Mouse (Mus musculus) lung, postnatal 0 days (tissue): ENCODE measurements around the gene Arhgef10l. TPM values are rescaled to one million over a fixed set of nuclear protein-coding genes. Genes with fewer than 3 reads are reported as not detected.

Experiments used
- ATAC-seq: fragments of 200-750 bp; cut with Nextera tagmentation; 2 replicates; pipeline ENCODE4 v1.8.0; 2017; ENCODE audit warnings: moderate library complexity
- DNase-seq: peaks from one replicate; pipeline ENCODE4 v3.0.0-alpha.2; 2016; ENCODE audit warnings: low spot score
- H3K27ac ChIP-seq: fragments of 300-500 bp; sonication (generic); 2 replicates; pipeline ENCODE4 v1.5.1; 2014; ENCODE audit warnings: antibody characterized with exemption, mild to moderate bottlenecking, low read length, mixed read lengths
- H3K27me3 ChIP-seq: fragments of 300-500 bp; sonication (generic); replicated peaks from 2 replicates; pipeline ENCODE4 v1.6.1; 2014; ENCODE audit warnings: low read length, mixed read lengths; ENCODE audit not compliant: insufficient read depth
- H3K36me3 ChIP-seq: fragments of 300-500 bp; sonication (generic); 2 replicates; pipeline ENCODE4 v1.6.1; 2014; ENCODE audit warnings: low read length, mixed read lengths; ENCODE audit not compliant: insufficient read depth
- H3K4me1 ChIP-seq: fragments of 300-500 bp; sonication (generic); 2 replicates; pipeline ENCODE4 v1.6.1; 2014; ENCODE audit warnings: antibody characterized with exemption, low read depth, low read length, mixed read lengths; ENCODE audit not compliant: insufficient read depth
- H3K4me2 ChIP-seq: fragments of 300-500 bp; sonication (generic); replicated peaks from 2 replicates; pipeline ENCODE4 v1.6.1; 2014; ENCODE audit warnings: low read depth, mild to moderate bottlenecking, low read length, moderate library complexity, mixed read lengths
- H3K4me3 ChIP-seq: fragments of 300-500 bp; sonication (generic); 2 replicates; pipeline ENCODE4 v1.5.1; 2014; ENCODE audit warnings: low read depth, low read length
- H3K9ac ChIP-seq: fragments of 300-500 bp; sonication (generic); replicated peaks from 2 replicates; pipeline ENCODE4 v1.6.1; 2014; ENCODE audit warnings: low read depth, mild to moderate bottlenecking
- H3K9me3 ChIP-seq: fragments of 300-500 bp; sonication (generic); 2 replicates; pipeline ENCODE4 v1.6.1; 2016; ENCODE audit warnings: low read length, mixed read lengths
- CTCF ChIP-seq: IDR thresholded peaks from 2 replicates; pipeline ENCODE4 v1.5.1; 2016; ENCODE audit warnings: antibody characterized with exemption, mild to moderate bottlenecking
- EP300 ChIP-seq: IDR thresholded peaks from 2 replicates; pipeline ENCODE4 v1.6.1; 2016; ENCODE audit warnings: antibody characterized with exemption, mild to moderate bottlenecking, control low read depth
- WGBS: fragments of 180-500 bp; shearing (Covaris S2); extraction: QIAGEN DNeasy Blood & Tissue Kit; methylation state at CpG from one replicate; pipeline ENCODE4 v1.1.7; 2014; 5-methylcytosine and 5-hydroxymethylcytosine counted together
- polyA plus RNA-seq: library from polyadenylated mRNA; unstranded; fragments of >200 nt; fragmentation: Nextera tagmentation; extraction: Ambion mirVana; gene quantifications from 2 replicates; pipeline ENCODE4 v1.2.1, GENCODE M21; 2015

Gene Arhgef10l
- polyA plus RNA-seq, 1 experiment from 2014 or later: 9.3 TPM

- Histone ChIP-seq H3K36me3 (no peaks in the 10 kb centered on the region), H3K4me1 (peaks cover 9% of the 10 kb centered on the region), H3K27ac (peak overlapping the region; percentile 75), H3K9ac (no peak overlapping the region), H3K9me3 (no peaks in the 10 kb centered on the region), H3K4me3 (no peak overlapping the region), H3K27me3 (no peaks in the 10 kb centered on the region), H3K4me2 (no peak overlapping the region)
- DNase-seq (peak; percentile 92), ATAC-seq (peak; percentile 86)
- TF ChIP-seq CTCF: no peak
- no peak for TF ChIP-seq EP300
- 27% methylated on average over 15 of the region's 15 CpGs for WGBS
These were observed 35.1 kb downstream of the Arhgef10l start for GRCm38 (mm10) chr4:140630651-140631241.

GRCm38 (mm10) chr4:140630136-140630535 is 35.7 kb downstream of the Arhgef10l start:
- DNase-seq (peak; percentile 23), ATAC-seq (peak; percentile 16)
- Histone ChIP-seq H3K27me3 (no peaks in the 10 kb centered on the region), H3K4me2 (no peak overlapping the region), H3K36me3 (no peaks in the 10 kb centered on the region), H3K9ac (no peak overlapping the region), H3K4me3 (no peak overlapping the region), H3K27ac (peak overlapping the region; percentile 75), H3K4me1 (peaks cover 11% of the 10 kb centered on the region), H3K9me3 (no peaks in the 10 kb centered on the region)
- 49% methylated on average over 6 of the region's 6 CpGs for WGBS
- TF ChIP-seq EP300 (no peak), CTCF (no peak)

DNA sequence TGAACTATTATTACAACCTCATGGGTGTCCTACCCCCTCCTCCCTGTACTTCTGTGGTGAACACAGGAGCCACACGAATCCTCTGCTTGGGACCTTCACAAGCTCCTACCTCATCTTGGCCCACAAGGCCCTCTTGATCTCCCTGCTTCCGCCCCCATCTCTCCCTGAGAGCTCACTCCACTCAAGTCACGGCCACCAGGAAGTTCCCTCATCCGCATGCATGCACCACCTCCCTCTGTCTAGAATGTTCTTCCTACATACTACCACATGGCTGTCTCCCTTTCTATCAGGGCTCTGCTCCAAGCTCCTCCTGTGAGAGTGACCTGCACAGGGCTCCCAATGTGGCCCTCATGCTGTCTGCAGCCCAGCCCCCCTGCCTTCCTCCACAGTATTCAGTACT is 36.8 kb downstream of the Arhgef10l start:
- no peaks in the 10 kb centered on the region for H3K9me3 ChIP-seq
- no peaks in the 10 kb centered on the region for H3K27me3 ChIP-seq
- 46% methylated on average over 4 of the region's 4 CpGs for WGBS
- DNase-seq (no peak), ATAC-seq (no peak)
- no peak overlapping the region for H3K9ac ChIP-seq
- H3K4me1 ChIP-seq: peaks cover 18% of the 10 kb centered on the region
- H3K36me3 ChIP-seq: no peaks in the 10 kb centered on the region
- no peak overlapping the region for H3K4me3 ChIP-seq
- H3K4me2 ChIP-seq: no peak overlapping the region
- H3K27ac ChIP-seq: no peak overlapping the region
- TF ChIP-seq CTCF: no peak

DNA sequence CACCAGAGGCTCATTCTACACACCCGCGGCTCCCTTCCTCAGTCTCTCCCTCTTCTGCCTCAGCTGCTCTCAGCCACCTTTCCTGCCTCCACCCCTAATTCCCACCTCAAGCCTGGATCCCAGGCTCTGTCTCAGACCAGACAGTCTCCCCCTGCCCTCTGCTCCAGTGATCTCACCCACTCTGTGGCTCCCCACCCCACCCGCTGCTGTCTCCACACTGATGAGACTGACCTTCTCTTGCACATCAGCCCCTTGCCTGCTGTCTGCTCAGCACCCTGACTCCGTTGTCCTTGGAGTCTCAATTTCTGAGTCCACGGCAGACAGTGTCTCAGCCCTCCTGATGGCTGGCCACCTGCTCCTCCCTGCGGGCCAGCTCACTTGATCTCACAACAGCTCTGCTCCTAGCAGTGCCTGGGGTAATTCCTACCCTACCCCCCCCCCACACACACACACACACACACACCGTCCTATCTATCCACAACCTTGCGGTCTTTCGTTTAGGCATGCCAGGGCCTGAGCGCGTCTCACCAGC is 37.3 kb downstream of the Arhgef10l start:
- Histone ChIP-seq H3K9me3 (no peaks in the 10 kb centered on the region), H3K4me3 (no peak overlapping the region), H3K27me3 (no peaks in the 10 kb centered on the region), H3K4me2 (no peak overlapping the region), H3K4me1 (peaks cover 23% of the 10 kb centered on the region), H3K36me3 (no peaks in the 10 kb centered on the region), H3K27ac (no peak overlapping the region), H3K9ac (no peak overlapping the region)
- ATAC-seq (no peak), DNase-seq (no peak)
- WGBS: 64% methylated on average over 11 of the region's 11 CpGs
- no peak for TF ChIP-seq EP300
- TF ChIP-seq CTCF: no peak

DNA sequence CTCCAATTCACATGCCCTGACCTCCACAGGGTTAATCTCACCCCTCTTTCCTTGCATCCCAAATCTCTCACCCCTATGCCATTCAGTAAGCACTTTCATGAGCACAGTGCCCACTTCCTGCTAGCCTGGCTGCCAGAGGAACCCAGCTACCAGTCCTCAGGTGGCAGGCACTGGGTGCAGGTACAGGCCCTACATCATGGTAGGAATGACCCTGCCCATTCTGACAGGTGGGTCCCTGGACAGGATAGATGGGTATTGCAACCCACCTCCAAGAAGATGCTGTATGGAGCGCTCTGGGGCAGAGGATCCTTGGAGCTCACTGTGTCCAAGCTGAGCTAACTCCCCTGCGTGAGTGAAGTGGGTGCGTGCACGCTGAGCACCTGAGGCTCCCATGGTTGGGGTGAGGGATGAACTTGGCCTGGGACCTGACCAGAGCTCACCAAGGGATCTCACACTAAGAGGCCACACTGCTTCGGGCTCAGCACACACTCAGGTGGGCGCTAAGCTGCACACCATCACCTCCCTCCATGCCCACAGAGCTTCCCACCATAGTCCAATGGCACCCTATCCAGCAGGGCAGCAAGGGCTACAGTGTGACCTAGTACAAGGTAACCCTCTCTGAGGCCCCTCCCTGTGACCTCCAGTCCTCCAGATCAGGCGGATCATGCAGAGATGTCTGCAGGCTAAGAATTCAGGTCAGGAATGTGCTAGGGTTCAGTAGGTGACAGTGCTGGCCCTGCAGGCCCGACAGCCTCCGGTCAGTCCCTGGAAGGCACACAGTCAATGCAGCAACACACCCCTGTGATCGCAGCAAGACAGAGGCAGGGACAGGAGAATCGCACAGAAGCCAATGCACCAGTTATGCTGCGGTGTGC is 39.9 kb downstream of the Arhgef10l start:
- no peak overlapping the region for H3K27ac ChIP-seq
- H3K27me3 ChIP-seq: no peaks in the 10 kb centered on the region
- no peak overlapping the region for H3K4me2 ChIP-seq
- WGBS: 68% methylated on average over 12 of the region's 12 CpGs
- H3K36me3 ChIP-seq: no peaks in the 10 kb centered on the region
- DNase-seq (no peak), ATAC-seq (no peak)
- no peaks in the 10 kb centered on the region for H3K9me3 ChIP-seq
- peaks cover 25% of the 10 kb centered on the region for H3K4me1 ChIP-seq
- TF ChIP-seq EP300: no peak
- no peak for TF ChIP-seq CTCF
- H3K4me3 ChIP-seq: no peak overlapping the region
- H3K9ac ChIP-seq: no peak overlapping the region

GRCm38 (mm10) chr4:140624468-140625176 is 41.2 kb downstream of the Arhgef10l start:
- WGBS: 13% methylated on average over 6 of the region's 12 CpGs
- peak overlapping the region; percentile 76 for H3K27ac ChIP-seq
- H3K9ac ChIP-seq: no peak overlapping the region
- no peaks in the 10 kb centered on the region for H3K36me3 ChIP-seq
- TF ChIP-seq CTCF: no peak
- no peak for TF ChIP-seq EP300
- peak overlapping the region; percentile 25; the same call in 1 of the 2 replicates for H3K4me2 ChIP-seq
- ATAC-seq: peak; percentile 69
- H3K27me3 ChIP-seq: no peaks in the 10 kb centered on the region
- no peaks in the 10 kb centered on the region for H3K9me3 ChIP-seq
- no peak overlapping the region for H3K4me3 ChIP-seq
- peak; percentile 80 for DNase-seq
- H3K4me1 ChIP-seq: peaks cover 23% of the 10 kb centered on the region
